Mouse (Mus musculus): ENCODE measurements around the gene Capn9.

- TF ChIP-seq GATA1 (IDR thresholded peaks at IDR 0.05; ENCODE audit: low read length), result no peak
- TF ChIP-seq TAL1 (IDR thresholded peaks at IDR 0.05; ENCODE audit: low read length), result no peak
These were observed 8.3 kb upstream of the Capn9 start for GRCm38 (mm10) chr8:124567584-124567983.

Data from erythroblast, embryonic 14.5 days (primary cell).